Mouse (Mus musculus) right cerebral cortex, postnatal 4 days (tissue): ENCODE measurements at regions not wholly inside any gene's neighbourhood (a gene's known extent, or its start where the extent isn't known, plus 50 kb on each side); places are given as distances from the start of the nearest gene placed in this dataset.
"Not testable (repeated sequence)": the region's sequence is repeated elsewhere in the genome, so short reads cannot be mapped to it uniquely, and the experiment has no call there.

ENCODE experiments used
- DNase-seq: peaks from one replicate; pipeline ENCODE4 v3.0.0-alpha.2; 2022

- not testable (repeated sequence) for DNase-seq
Observed at GRCm38 (mm10) chr14:17560001-17560400, 100.1 kb upstream of the Thrb start.

GRCm38 (mm10) chr14:17567927-17568326 is 92.1 kb upstream of the Thrb start:
- no peak for DNase-seq

GRCm38 (mm10) chr14:17569087-17569636 is 90.9 kb upstream of the Thrb start:
- DNase-seq, result no peak

GRCm38 (mm10) chr14:17578776-17579175 is 81.3 kb upstream of the Thrb start:
- DNase-seq, result no peak

GRCm38 (mm10) chr14:17589595-17589994 is 70.5 kb upstream of the Thrb start:
- no peak for DNase-seq

GRCm38 (mm10) chr14:17599553-17599952 is 60.5 kb upstream of the Thrb start:
- no peak for DNase-seq

GRCm38 (mm10) chr14:17602357-17602756 is 57.7 kb upstream of the Thrb start:
- DNase-seq, result no peak

GRCm38 (mm10) chr14:17606018-17606417 is 54.0 kb upstream of the Thrb start:
- DNase-seq, result no peak

GRCm38 (mm10) chr14:17607186-17607585 is 52.9 kb upstream of the Thrb start:
- DNase-seq, result no peak
